Mouse (Mus musculus) effector memory CD4-positive, alpha-beta T cell, adult 5 months (primary cell): ENCODE measurements around the gene Plekha5. TPM values are rescaled to one million over a fixed set of nuclear protein-coding genes. Genes with fewer than 3 reads are reported as not detected.

Source experiments
- polyA plus RNA-seq: library from polyadenylated mRNA; unstranded; fragments of 100-300 nt; shearing (Covaris generic); gene quantifications from one replicate; pipeline ENCODE4 v1.2.1, GENCODE M21; 2017

Plekha5 gene
- polyA plus RNA-seq = 45.9 TPM

DNA sequence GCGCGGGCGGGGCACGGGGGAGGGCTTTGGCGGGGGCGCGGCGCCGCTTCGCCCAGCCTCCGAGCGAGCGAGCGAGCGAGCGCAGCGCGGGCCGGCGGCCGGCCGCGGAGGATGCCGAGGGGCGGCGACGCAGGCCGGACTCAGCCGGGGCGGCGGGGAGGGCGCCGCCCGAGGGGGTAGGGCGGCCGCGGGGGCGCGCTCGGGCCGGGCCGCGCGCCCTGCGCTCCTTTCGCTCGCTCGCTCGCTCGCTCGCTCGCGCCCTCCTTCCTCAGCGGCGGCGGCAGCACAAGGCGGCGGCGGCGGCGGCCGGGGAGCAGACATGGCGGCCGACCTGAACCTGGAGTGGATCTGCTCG lies at the start of gene Plekha5:
Plekha5 (plus strand) TSS at position 209 of the 355 bp plus-strand sequence.

GRCm38 (mm10) chr6:140622391-140623225 lies 198.8 kb downstream of the Plekha5 start, which contains the start of gene Aebp2:
TSS of gene Aebp2 (plus strand) at chr6:140622663.

Other genes with a start within 250 kb of the Plekha5 start
- 316 TPM for gene Aebp2, start 198.6 kb downstream of the Plekha5 start, polyA plus RNA-seq